Mouse (Mus musculus): ENCODE measurements around the gene Ces1d. TPM values are rescaled to one million over a fixed set of nuclear protein-coding genes. Genes with fewer than 3 reads are reported as not detected.

Ces1d gene
- polyA plus RNA-seq (2015; fragmentation: Nextera tagmentation; extraction: Ambion mirVana), result 1.2 and 1.4 TPM in 2 replicates

DNA sequence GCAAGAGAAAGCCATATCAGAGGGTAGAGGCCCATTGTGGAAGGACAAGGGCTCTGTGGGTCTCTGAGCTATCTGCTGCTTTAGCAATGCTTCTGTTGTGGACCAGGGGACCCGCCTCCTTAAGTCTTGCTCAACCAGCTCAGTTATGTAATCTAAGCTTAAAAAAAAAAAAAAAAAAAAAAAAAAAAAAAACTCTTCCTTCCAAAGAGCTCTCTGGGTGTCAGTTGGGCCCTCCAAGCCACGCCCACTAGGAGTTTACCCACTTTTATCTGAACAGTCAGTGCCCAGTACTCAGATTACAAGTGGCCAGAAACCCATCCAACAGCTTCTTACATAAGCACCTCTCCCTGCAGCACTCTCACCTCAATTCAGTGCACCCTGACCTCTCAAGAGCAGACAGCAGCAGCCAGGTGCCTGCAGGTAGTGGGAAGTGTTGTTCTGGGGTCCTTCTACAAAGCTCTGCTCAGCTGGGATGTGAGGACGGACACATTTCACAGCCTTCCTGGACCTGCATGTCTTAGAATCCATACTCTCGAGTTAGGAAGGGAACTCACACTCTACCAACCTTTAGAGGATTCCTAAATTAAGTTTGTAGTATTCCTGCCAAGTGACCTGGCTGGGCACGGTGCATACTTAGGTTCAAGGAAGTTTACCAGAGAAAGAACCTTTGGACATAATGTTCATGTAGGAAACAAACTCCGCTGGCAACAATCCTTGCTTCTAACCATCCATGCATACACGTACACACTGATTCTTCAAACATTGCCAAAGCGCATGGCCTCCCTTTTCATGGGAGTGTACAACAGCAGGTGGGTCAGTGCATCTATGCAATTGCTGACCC is at the start of gene Ces1d:
Gene Ces1d (minus strand): TSS at position 154 of the 841 bp plus-strand sequence.

DNA sequence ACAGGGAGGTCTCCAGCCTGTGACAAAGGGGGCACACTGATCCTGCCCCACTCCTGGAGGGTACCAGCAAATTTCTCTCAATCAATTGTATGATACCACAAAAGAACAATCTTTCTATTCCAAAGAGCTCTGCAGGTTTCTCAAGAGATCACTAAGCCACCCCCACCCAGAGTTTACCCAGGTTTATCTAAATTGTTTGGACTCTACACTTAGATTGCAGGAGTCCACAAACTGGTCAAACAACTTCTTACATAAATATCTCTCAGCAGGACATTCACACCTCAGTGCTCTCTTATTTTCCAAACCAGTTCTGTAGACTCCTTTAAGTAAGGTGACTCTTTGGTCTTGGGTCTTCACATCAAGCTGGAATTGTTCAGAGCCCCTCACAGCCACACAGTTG is 31.8 kb upstream of the Ces1d start, which contains the start of gene Ces1e:
Gene Ces1e (minus strand): TSS at position 174 of the 400 bp plus-strand sequence.

DNA sequence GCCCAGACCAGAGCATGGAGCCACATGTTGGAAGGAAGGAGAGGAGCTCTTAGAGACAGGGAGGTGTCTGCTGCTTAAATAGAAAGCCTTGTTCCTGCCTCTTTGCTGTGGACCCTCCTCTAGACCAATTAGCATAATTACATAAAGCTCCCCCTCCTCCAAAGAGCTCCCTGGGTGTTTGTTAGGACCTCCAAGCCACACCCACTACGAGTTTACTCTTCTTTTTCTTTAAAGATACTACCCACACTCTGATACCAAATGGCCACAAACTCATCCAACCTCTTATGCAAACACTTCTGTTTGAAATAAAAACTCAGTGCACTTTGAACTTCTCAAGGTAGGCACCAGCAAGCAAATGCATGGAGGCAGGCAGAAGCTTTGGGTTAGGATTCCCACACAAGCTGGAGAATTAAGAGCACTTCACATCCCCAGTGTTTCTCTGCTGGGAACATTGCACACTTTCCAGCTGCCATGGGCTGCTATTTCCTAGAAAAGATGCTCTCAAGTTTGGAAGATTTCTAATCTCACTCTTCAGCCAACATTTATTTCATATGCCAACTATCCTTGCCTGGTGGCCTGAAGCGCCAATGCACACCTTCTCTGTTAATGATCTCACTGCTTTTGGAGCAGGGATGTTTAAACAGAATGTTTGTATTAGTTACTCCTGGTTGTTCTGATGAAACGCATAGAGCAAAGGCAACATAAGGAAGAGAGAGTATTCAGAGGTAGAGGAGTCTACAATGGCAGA is 66.2 kb downstream of the Ces1d start, which contains the start of gene Ces1c:
Gene Ces1c (minus strand): TSS at position 51 of the 748 bp plus-strand sequence.

Other genes starting within 250 kb of the Ces1d start
- gene Slc6a2, start 237.8 kb downstream of the Ces1d start, polyA plus RNA-seq (2015; fragmentation: Nextera tagmentation; extraction: Ambion mirVana), result not detected in 2 replicates
- gene Ces1a, start 149.6 kb downstream of the Ces1d start, polyA plus RNA-seq (2015; fragmentation: Nextera tagmentation; extraction: Ambion mirVana), result not detected in 2 replicates
- gene Ces1b, start 117.8 kb downstream of the Ces1d start, polyA plus RNA-seq (2015; fragmentation: Nextera tagmentation; extraction: Ambion mirVana), result not detected in 2 replicates
- not detected in 2 replicates for gene Ces1c, start 66.6 kb downstream of the Ces1d start, polyA plus RNA-seq (2015; fragmentation: Nextera tagmentation; extraction: Ambion mirVana)
- gene Ces1e, start 31.8 kb upstream of the Ces1d start, polyA plus RNA-seq (2015; fragmentation: Nextera tagmentation; extraction: Ambion mirVana), result not detected in 2 replicates
- gene Ces1f, start 81.9 kb upstream of the Ces1d start, polyA plus RNA-seq (2015; fragmentation: Nextera tagmentation; extraction: Ambion mirVana), result not detected in 2 replicates
- not detected in 2 replicates for gene Ces1g, start 139.5 kb upstream of the Ces1d start, polyA plus RNA-seq (2015; fragmentation: Nextera tagmentation; extraction: Ambion mirVana)
- not detected in 2 replicates for gene Ces1h, start 181.9 kb upstream of the Ces1d start, polyA plus RNA-seq (2015; fragmentation: Nextera tagmentation; extraction: Ambion mirVana)